Comparison of ENCODE assay signal across 17 mouse cellular contexts in the genomic region with DNA sequence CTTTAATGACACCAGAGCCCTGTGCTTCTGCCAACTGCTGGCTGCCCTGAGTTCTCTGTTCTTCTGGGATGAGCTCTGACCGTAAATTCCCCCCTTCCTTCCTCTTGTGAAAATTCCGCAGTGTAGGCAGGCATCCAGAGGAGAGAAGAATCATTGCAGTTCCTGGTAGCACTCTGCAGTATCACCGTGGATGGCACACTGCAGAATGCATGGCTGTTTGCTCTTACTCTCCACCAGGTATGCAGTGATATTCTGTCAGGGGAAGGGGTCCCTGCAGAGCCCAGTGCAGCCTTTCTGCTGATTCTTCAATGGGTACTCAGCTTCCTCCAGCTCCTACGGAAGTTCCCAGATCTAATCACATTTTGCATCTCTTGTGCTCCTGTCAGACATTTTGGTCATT.
"Had no signal": no experiment of that assay in that cellular context is flagged by ENCODE, and none has a peak within 500 bp of the region (broad histone marks: within the 10 kb centered on the region; RNA-seq: fewer than 3 reads in every experiment).

No protein-coding gene starts in this region.

- DNase-seq: lung, adult 18-20 months; lung, embryonic 14.5 days; lung, postnatal 10 days; lung, postnatal 4 days; midbrain, embryonic 14.5 days; retina, postnatal 1 day; right cerebral cortex, adult 18-20 months; right cerebral cortex, postnatal 25 days; thymus, adult 2 months; thymus, postnatal 25 days; thymus, postnatal 4 days had no signal

- H3K27ac ChIP-seq: liver, embryonic 12.5 days; liver, embryonic 14.5 days; stomach, embryonic 15.5 days; stomach, postnatal 0 days had no signal

- H3K4me1 ChIP-seq: liver, embryonic 12.5 days; stomach, embryonic 15.5 days had no signal

- H3K9me3 ChIP-seq: liver, embryonic 12.5 days; stomach, embryonic 15.5 days had no signal

- H3K36me3 ChIP-seq: liver, embryonic 12.5 days; stomach, embryonic 15.5 days had no signal

- H3K27me3 ChIP-seq: liver, embryonic 12.5 days; stomach, embryonic 15.5 days had no signal

- H3K4me3 ChIP-seq: liver, embryonic 12.5 days; stomach, embryonic 15.5 days had no signal

- H3K4me2 ChIP-seq: liver, embryonic 12.5 days; lung, embryonic 14.5 days; midbrain, embryonic 11.5 days; stomach, embryonic 15.5 days had no signal

- ATAC-seq: liver, embryonic 12.5 days; midbrain, embryonic 16.5 days had no signal

- H3K9ac ChIP-seq: liver, embryonic 12.5 days; liver, embryonic 14.5 days; lung, embryonic 14.5 days; stomach, embryonic 15.5 days had no signal
